Mouse (Mus musculus) stomach, embryonic 15.5 days (tissue): Measurements from ENCODE around the gene Rtf2. TPM values are rescaled to one million over a fixed set of nuclear protein-coding genes. Genes with fewer than 3 reads are reported as not detected.

Experiments
- ATAC-seq: fragments of 200-750 bp; cut with Nextera tagmentation; 2 replicates; pipeline ENCODE4 v1.8.0; 2017; ENCODE audit warnings: low read depth, moderate number of reproducible peaks, moderate TSS enrichment; ENCODE audit not compliant: insufficient read depth, low FRiP score
- H3K27ac ChIP-seq: fragments of 300-500 bp; sonication (generic); 2 replicates; pipeline ENCODE4 v1.5.1; 2015; ENCODE audit warnings: mild to moderate bottlenecking, inconsistent platforms
- H3K27me3 ChIP-seq: fragments of 300-500 bp; sonication (generic); replicated peaks from 2 replicates; pipeline ENCODE4 v1.6.1; 2015; ENCODE audit warnings: inconsistent platforms
- H3K36me3 ChIP-seq: fragments of 300-500 bp; sonication (generic); 2 replicates; pipeline ENCODE4 v1.6.1; 2015; ENCODE audit warnings: inconsistent platforms
- H3K4me1 ChIP-seq: fragments of 300-500 bp; sonication (generic); 2 replicates; pipeline ENCODE4 v1.6.1; 2015; ENCODE audit warnings: inconsistent platforms
- H3K4me2 ChIP-seq: fragments of 300-500 bp; sonication (generic); 2 replicates; pipeline ENCODE4 v1.6.1; 2015; ENCODE audit warnings: mild to moderate bottlenecking, inconsistent platforms
- H3K4me3 ChIP-seq: fragments of 300-500 bp; sonication (generic); replicated peaks from 2 replicates; pipeline ENCODE4 v1.5.1; 2015; ENCODE audit warnings: inconsistent platforms
- H3K9ac ChIP-seq: fragments of 300-500 bp; sonication (generic); 2 replicates; pipeline ENCODE4 v1.6.1; 2015; ENCODE audit warnings: inconsistent platforms
- H3K9me3 ChIP-seq: fragments of 300-500 bp; sonication (generic); 2 replicates; pipeline ENCODE4 v1.6.1; 2016; ENCODE audit warnings: inconsistent platforms
- WGBS: fragments of 180-500 bp; shearing (Covaris S2); methylation state at CpG from one replicate; pipeline ENCODE4 v1.1.7; 2015; 5-methylcytosine and 5-hydroxymethylcytosine counted together
- polyA plus RNA-seq: library from polyadenylated mRNA; unstranded; fragments of >200 nt; fragmentation: Nextera tagmentation; extraction: Ambion mirVana; gene quantifications from 2 replicates; pipeline ENCODE4 v1.2.1, GENCODE M21; 2015

Gene Rtf2
- polyA plus RNA-seq, 1 experiment from 2014 or later = 69.4 TPM

GRCm38 (mm10) chr2:172410686-172411085 is 29.7 kb upstream of the Rtf2 start:
- no peak overlapping the region for H3K4me3 ChIP-seq
- H3K9me3 ChIP-seq = no peaks in the 10 kb centered on the region
- no peak overlapping the region for H3K27ac ChIP-seq
- H3K4me1 ChIP-seq = peaks cover 4% of the 10 kb centered on the region
- no peak overlapping the region for H3K9ac ChIP-seq
- ATAC-seq = no peak
- no peaks in the 10 kb centered on the region for H3K27me3 ChIP-seq
- no peak overlapping the region for H3K4me2 ChIP-seq
- H3K36me3 ChIP-seq = no peaks in the 10 kb centered on the region
- WGBS = 84% methylated on average over 2 of the region's 2 CpGs

- Histone ChIP-seq H3K27me3 (no peaks in the 10 kb centered on the region), H3K4me3 (no peak overlapping the region), H3K9me3 (no peaks in the 10 kb centered on the region), H3K27ac (no peak overlapping the region), H3K9ac (no peak overlapping the region), H3K4me1 (peaks cover 4% of the 10 kb centered on the region), H3K36me3 (no peaks in the 10 kb centered on the region), H3K4me2 (no peak overlapping the region)
- ATAC-seq = no peak
- 85% methylated on average over 11 of the region's 11 CpGs for WGBS
Observed at GRCm38 (mm10) chr2:172411091-172411490, 29.3 kb upstream of the Rtf2 start.

- Histone ChIP-seq H3K27me3 (no peaks in the 10 kb centered on the region), H3K4me2 (peak overlapping the region; percentile 13; the same call in 1 of the 2 replicates), H3K27ac (no peak overlapping the region), H3K9ac (no peak overlapping the region), H3K4me3 (no peak overlapping the region), H3K36me3 (no peaks in the 10 kb centered on the region), H3K4me1 (peaks cover 4% of the 10 kb centered on the region), H3K9me3 (no peaks in the 10 kb centered on the region)
- no peak for ATAC-seq
- WGBS = 9% methylated on average over 9 of the region's 9 CpGs
Observed at GRCm38 (mm10) chr2:172412454-172412853, 27.9 kb upstream of the Rtf2 start.

GRCm38 (mm10) chr2:172413273-172413672 is 27.1 kb upstream of the Rtf2 start:
- H3K27me3 ChIP-seq = no peaks in the 10 kb centered on the region
- ATAC-seq = no peak
- no peaks in the 10 kb centered on the region for H3K36me3 ChIP-seq
- H3K4me2 ChIP-seq = no peak overlapping the region
- no peak overlapping the region for H3K27ac ChIP-seq
- H3K9ac ChIP-seq = no peak overlapping the region
- WGBS = 17% methylated on average over 4 of the region's 4 CpGs
- no peaks in the 10 kb centered on the region for H3K9me3 ChIP-seq
- no peak overlapping the region for H3K4me3 ChIP-seq
- H3K4me1 ChIP-seq = peaks cover 4% of the 10 kb centered on the region

GRCm38 (mm10) chr2:172413894-172414293 is 26.5 kb upstream of the Rtf2 start:
- no peak for ATAC-seq
- no peak overlapping the region for H3K4me3 ChIP-seq
- no peaks in the 10 kb centered on the region for H3K27me3 ChIP-seq
- peaks cover 4% of the 10 kb centered on the region for H3K4me1 ChIP-seq
- no peaks in the 10 kb centered on the region for H3K36me3 ChIP-seq
- WGBS = 39% methylated on average over 5 of the region's 5 CpGs
- no peak overlapping the region for H3K4me2 ChIP-seq
- no peak overlapping the region for H3K27ac ChIP-seq
- H3K9ac ChIP-seq = no peak overlapping the region
- H3K9me3 ChIP-seq = no peaks in the 10 kb centered on the region

GRCm38 (mm10) chr2:172416218-172416617 is 24.1 kb upstream of the Rtf2 start:
- H3K4me3 ChIP-seq = no peak overlapping the region
- no peak for ATAC-seq
- WGBS = 60% methylated on average over 12 of the region's 12 CpGs
- peaks cover 4% of the 10 kb centered on the region for H3K4me1 ChIP-seq
- H3K9ac ChIP-seq = no peak overlapping the region
- H3K36me3 ChIP-seq = no peaks in the 10 kb centered on the region
- no peaks in the 10 kb centered on the region for H3K27me3 ChIP-seq
- no peak overlapping the region for H3K27ac ChIP-seq
- no peaks in the 10 kb centered on the region for H3K9me3 ChIP-seq
- no peak overlapping the region for H3K4me2 ChIP-seq

- H3K9me3 ChIP-seq = no peaks in the 10 kb centered on the region
- 86% methylated on average over 5 of the region's 5 CpGs for WGBS
- H3K27ac ChIP-seq = no peak overlapping the region
- H3K27me3 ChIP-seq = no peaks in the 10 kb centered on the region
- H3K4me2 ChIP-seq = no peak overlapping the region
- no peak overlapping the region for H3K9ac ChIP-seq
- no peak overlapping the region for H3K4me3 ChIP-seq
- H3K36me3 ChIP-seq = no peaks in the 10 kb centered on the region
- peaks cover 4% of the 10 kb centered on the region for H3K4me1 ChIP-seq
- ATAC-seq = no peak
Observed at GRCm38 (mm10) chr2:172416876-172417275, 23.5 kb upstream of the Rtf2 start.

GRCm38 (mm10) chr2:172418208-172418607 is 22.1 kb upstream of the Rtf2 start:
- no peak overlapping the region for H3K27ac ChIP-seq
- H3K9ac ChIP-seq = no peak overlapping the region
- no peaks in the 10 kb centered on the region for H3K9me3 ChIP-seq
- no peaks in the 10 kb centered on the region for H3K36me3 ChIP-seq
- no peak overlapping the region for H3K4me3 ChIP-seq
- no peak overlapping the region for H3K4me2 ChIP-seq
- no peak for ATAC-seq
- no peaks in the 10 kb centered on the region for H3K4me1 ChIP-seq
- H3K27me3 ChIP-seq = no peaks in the 10 kb centered on the region
- WGBS = 79% methylated on average over 5 of the region's 5 CpGs

- Histone ChIP-seq H3K36me3 (no peaks in the 10 kb centered on the region), H3K27me3 (no peaks in the 10 kb centered on the region), H3K9me3 (no peaks in the 10 kb centered on the region), H3K9ac (no peak overlapping the region), H3K4me2 (no peak overlapping the region), H3K4me3 (no peak overlapping the region), H3K27ac (no peak overlapping the region), H3K4me1 (no peaks in the 10 kb centered on the region)
- 0 out of 2 replicates have a peak, but pooled peaks have one; percentile 39 for ATAC-seq
- 52% methylated on average over 1 of the region's 1 CpGs for WGBS
Observed at GRCm38 (mm10) chr2:172430609-172431008, 9.7 kb upstream of the Rtf2 start.

- 34% methylated on average over 5 of the region's 5 CpGs for WGBS
- no peaks in the 10 kb centered on the region for H3K36me3 ChIP-seq
- no peaks in the 10 kb centered on the region for H3K27me3 ChIP-seq
- no peaks in the 10 kb centered on the region for H3K4me1 ChIP-seq
- H3K9me3 ChIP-seq = no peaks in the 10 kb centered on the region
- H3K4me3 ChIP-seq = no peak overlapping the region
- no peak for ATAC-seq
- no peak overlapping the region for H3K27ac ChIP-seq
- no peak overlapping the region for H3K4me2 ChIP-seq
- H3K9ac ChIP-seq = no peak overlapping the region
Observed at GRCm38 (mm10) chr2:172433746-172434145, 6.6 kb upstream of the Rtf2 start.

GRCm38 (mm10) chr2:172437371-172437952 is 2.9 kb upstream of the Rtf2 start:
- Histone ChIP-seq H3K4me2 (no peak overlapping the region), H3K9ac (no peak overlapping the region), H3K27me3 (no peaks in the 10 kb centered on the region), H3K27ac (no peak overlapping the region), H3K4me1 (peaks cover 14% of the 10 kb centered on the region), H3K9me3 (no peaks in the 10 kb centered on the region), H3K4me3 (no peak overlapping the region), H3K36me3 (no peaks in the 10 kb centered on the region)
- 56% methylated on average over 16 of the region's 16 CpGs for WGBS
- ATAC-seq = no peak

- WGBS = under 1% methylated on average over 21 of the region's 21 CpGs
- H3K27ac ChIP-seq = peak overlapping the region; percentile 51
- H3K4me1 ChIP-seq = peaks cover 14% of the 10 kb centered on the region
- peak overlapping the region; percentile 65 for H3K9ac ChIP-seq
- peaks cover 2% of the 10 kb centered on the region; the same call in 1 of the 2 replicates for H3K36me3 ChIP-seq
- peak overlapping the region; percentile 82 for H3K4me3 ChIP-seq
- no peaks in the 10 kb centered on the region for H3K9me3 ChIP-seq
- no peaks in the 10 kb centered on the region for H3K27me3 ChIP-seq
- ATAC-seq = peak; percentile 43
- H3K4me2 ChIP-seq = peak overlapping the region; percentile 69
Observed at GRCm38 (mm10) chr2:172440640-172441005, 267 bp downstream of the Rtf2 start.

- H3K9ac ChIP-seq = peak overlapping the region; percentile 65
- H3K27me3 ChIP-seq = no peaks in the 10 kb centered on the region
- ATAC-seq = 0 out of 2 replicates have a peak, but pooled peaks have one; percentile 15
- peaks cover 14% of the 10 kb centered on the region for H3K4me1 ChIP-seq
- H3K4me3 ChIP-seq = peak overlapping the region; percentile 82
- peaks cover 7% of the 10 kb centered on the region; the same call in 1 of the 2 replicates for H3K36me3 ChIP-seq
- no peak overlapping the region for H3K27ac ChIP-seq
- peak overlapping the region; percentile 69 for H3K4me2 ChIP-seq
- no peaks in the 10 kb centered on the region for H3K9me3 ChIP-seq
- 30% methylated on average over 6 of the region's 6 CpGs for WGBS
Observed at GRCm38 (mm10) chr2:172441176-172441575, 820 bp downstream of the Rtf2 start.
